Mouse (Mus musculus): Measurements from ENCODE around the gene Slc5a11. TPM values are rescaled to one million over a fixed set of nuclear protein-coding genes. Genes with fewer than 3 reads are reported as not detected.

The Slc5a11 gene
- polyA plus RNA-seq, 1 experiment from 2014 or later, result not detected

GRCm38 (mm10) chr7:123184891-123185290, 29.7 kb upstream of the Slc5a11 start:
- H3K9ac ChIP-seq (replicated peaks; ENCODE audit: low read depth), result no peak overlapping the region
- H3K4me2 ChIP-seq (replicated peaks; ENCODE audit: low read depth, low read length), result no peak overlapping the region
- no peaks in the 10 kb centered on the region for H3K27me3 ChIP-seq (replicated peaks; ENCODE audit: insufficient read depth, low read length)
- H3K4me3 ChIP-seq (ENCODE audit: low read depth, low read length), result no peak overlapping the region
- ATAC-seq (no peak), DNase-seq (ENCODE audit: low spot score) (no peak)
- no peaks in the 10 kb centered on the region for H3K4me1 ChIP-seq (ENCODE audit: insufficient read depth, low read depth, low read length)
- WGBS, result 90% methylated on average over 1 of the region's 1 CpGs
- no peak overlapping the region for H3K27ac ChIP-seq (ENCODE audit: low read length)
- no peak for TF ChIP-seq EP300 (IDR thresholded peaks at IDR 0.05)
- no peak for TF ChIP-seq CTCF (IDR thresholded peaks at IDR 0.05)
- no peaks in the 10 kb centered on the region for H3K9me3 ChIP-seq (ENCODE audit: low read length)
- peaks cover 77% of the 10 kb centered on the region for H3K36me3 ChIP-seq (ENCODE audit: insufficient read depth, low read length)

DNA sequence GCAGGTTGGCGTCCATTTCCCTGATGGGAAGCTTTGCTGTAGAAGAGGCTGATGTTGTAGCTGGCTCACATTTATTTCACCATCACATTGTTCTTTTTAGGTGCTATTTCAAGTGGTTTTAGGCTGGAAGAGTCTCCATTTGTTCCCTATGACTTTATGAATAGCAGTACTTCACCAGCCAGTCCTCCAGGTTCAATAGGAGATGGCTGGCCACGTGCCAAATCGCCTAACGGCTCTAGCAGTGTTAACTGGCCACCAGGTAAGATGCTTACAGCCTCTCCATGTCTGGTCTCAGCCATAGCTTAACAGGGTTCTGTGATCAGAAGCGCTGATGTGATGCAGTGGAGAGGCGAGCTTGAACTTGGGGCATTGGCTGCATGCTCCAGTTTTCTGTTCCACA, 28.1 kb upstream of the Slc5a11 start:
- Histone ChIP-seq H3K27ac (ENCODE audit: low read length) (no peak overlapping the region), H3K4me1 (ENCODE audit: insufficient read depth, low read depth, low read length) (no peaks in the 10 kb centered on the region), H3K4me3 (ENCODE audit: low read depth, low read length) (no peak overlapping the region), H3K36me3 (ENCODE audit: insufficient read depth, low read length) (peaks cover 77% of the 10 kb centered on the region), H3K9ac (replicated peaks; ENCODE audit: low read depth) (no peak overlapping the region), H3K9me3 (ENCODE audit: low read length) (no peaks in the 10 kb centered on the region), H3K27me3 (replicated peaks; ENCODE audit: insufficient read depth, low read length) (no peaks in the 10 kb centered on the region), H3K4me2 (replicated peaks; ENCODE audit: low read depth, low read length) (no peak overlapping the region)
- TF ChIP-seq CTCF (IDR thresholded peaks at IDR 0.05), result no peak
- no peak for TF ChIP-seq EP300 (IDR thresholded peaks at IDR 0.05)
- WGBS, result 80% methylated on average over 6 of the region's 6 CpGs
- no peak for ATAC-seq
- DNase-seq (ENCODE audit: low spot score), result no peak

DNA sequence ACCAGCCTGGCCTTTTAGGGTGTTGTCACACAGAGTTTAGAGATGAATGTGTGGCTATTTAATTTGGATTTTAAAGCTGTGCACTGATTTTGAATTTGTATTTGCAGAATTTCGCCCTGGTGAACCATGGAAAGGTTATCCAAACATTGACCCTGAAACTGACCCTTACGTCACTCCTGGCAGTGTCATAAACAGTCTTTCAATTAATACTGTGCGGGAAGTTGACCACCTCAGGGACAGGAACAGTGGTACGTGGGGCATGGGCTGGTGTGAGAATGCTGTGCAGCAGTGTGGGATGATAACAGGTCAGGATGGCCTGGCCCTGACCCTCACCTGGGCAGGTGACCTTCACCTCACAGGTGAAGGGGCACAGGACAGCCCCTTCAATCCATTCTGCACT, 27.3 kb upstream of the Slc5a11 start:
- Histone ChIP-seq H3K4me3 (ENCODE audit: low read depth, low read length) (no peak overlapping the region), H3K9ac (replicated peaks; ENCODE audit: low read depth) (no peak overlapping the region), H3K4me2 (replicated peaks; ENCODE audit: low read depth, low read length) (no peak overlapping the region), H3K4me1 (ENCODE audit: insufficient read depth, low read depth, low read length) (no peaks in the 10 kb centered on the region), H3K36me3 (ENCODE audit: insufficient read depth, low read length) (peaks cover 79% of the 10 kb centered on the region), H3K9me3 (ENCODE audit: low read length) (no peaks in the 10 kb centered on the region), H3K27me3 (replicated peaks; ENCODE audit: insufficient read depth, low read length) (no peaks in the 10 kb centered on the region), H3K27ac (ENCODE audit: low read length) (no peak overlapping the region)
- DNase-seq (ENCODE audit: low spot score) (no peak), ATAC-seq (no peak)
- 62% methylated on average over 4 of the region's 4 CpGs for WGBS
- TF ChIP-seq CTCF (IDR thresholded peaks at IDR 0.05) (no peak), EP300 (IDR thresholded peaks at IDR 0.05) (no peak)

DNA sequence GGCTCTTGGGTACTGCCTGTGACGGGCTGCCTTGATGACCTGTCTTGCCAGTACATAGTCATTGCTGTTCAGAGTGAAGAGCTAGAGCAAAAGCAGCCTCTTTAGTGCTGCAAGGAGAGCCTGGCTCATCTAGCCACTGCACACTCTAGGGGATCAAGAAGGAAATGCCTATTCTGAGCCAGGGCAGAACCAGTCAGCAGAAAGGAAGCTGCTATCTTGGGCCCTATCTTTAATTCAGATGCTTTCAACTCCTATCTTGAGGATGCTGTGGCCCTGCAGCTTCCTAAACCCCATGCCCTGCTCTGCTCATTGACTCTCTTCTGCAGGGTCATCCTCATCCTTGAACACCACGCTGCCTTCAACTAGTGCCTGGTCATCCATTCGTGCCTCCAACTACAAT, 26.1 kb upstream of the Slc5a11 start:
- 89% methylated on average over 3 of the region's 3 CpGs for WGBS
- Histone ChIP-seq H3K4me1 (ENCODE audit: insufficient read depth, low read depth, low read length) (no peaks in the 10 kb centered on the region), H3K4me3 (ENCODE audit: low read depth, low read length) (no peak overlapping the region), H3K27ac (ENCODE audit: low read length) (no peak overlapping the region), H3K27me3 (replicated peaks; ENCODE audit: insufficient read depth, low read length) (no peaks in the 10 kb centered on the region), H3K36me3 (ENCODE audit: insufficient read depth, low read length) (peaks cover 71% of the 10 kb centered on the region), H3K9ac (replicated peaks; ENCODE audit: low read depth) (no peak overlapping the region), H3K9me3 (ENCODE audit: low read length) (no peaks in the 10 kb centered on the region), H3K4me2 (replicated peaks; ENCODE audit: low read depth, low read length) (no peak overlapping the region)
- TF ChIP-seq CTCF (IDR thresholded peaks at IDR 0.05) (no peak), EP300 (IDR thresholded peaks at IDR 0.05) (no peak)
- ATAC-seq (no peak), DNase-seq (ENCODE audit: low spot score) (no peak)

DNA sequence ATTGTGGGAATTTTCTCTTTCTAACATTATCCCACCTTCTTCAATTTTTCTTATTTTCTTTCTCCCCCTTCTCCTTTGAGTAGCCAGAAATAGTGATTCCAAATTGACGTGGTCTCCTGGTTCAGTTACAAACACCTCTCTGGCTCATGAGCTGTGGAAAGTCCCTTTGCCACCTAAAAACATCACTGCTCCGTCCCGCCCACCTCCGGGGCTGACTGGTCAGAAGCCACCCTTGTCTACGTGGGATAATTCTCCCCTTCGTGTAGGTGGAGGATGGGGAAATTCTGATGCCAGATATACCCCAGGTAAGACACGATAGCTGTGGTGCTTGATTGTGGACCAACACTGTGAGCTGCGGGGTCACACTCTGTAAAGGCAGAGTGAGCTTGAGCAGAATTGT, 24.8 kb upstream of the Slc5a11 start:
- 94% methylated on average over 8 of the region's 8 CpGs for WGBS
- no peak overlapping the region for H3K27ac ChIP-seq (ENCODE audit: low read length)

GRCm38 (mm10) chr7:123191731-123192130, 22.8 kb upstream of the Slc5a11 start:
- no peaks in the 10 kb centered on the region for H3K4me1 ChIP-seq (ENCODE audit: insufficient read depth, low read depth, low read length)
- no peak for DNase-seq (ENCODE audit: low spot score)
- no peak for TF ChIP-seq EP300 (IDR thresholded peaks at IDR 0.05)
- no peak for TF ChIP-seq CTCF (IDR thresholded peaks at IDR 0.05)
- H3K9me3 ChIP-seq (ENCODE audit: low read length), result no peaks in the 10 kb centered on the region
- H3K36me3 ChIP-seq (ENCODE audit: insufficient read depth, low read length), result peaks cover 47% of the 10 kb centered on the region
- H3K27me3 ChIP-seq (replicated peaks; ENCODE audit: insufficient read depth, low read length), result no peaks in the 10 kb centered on the region
- no peak overlapping the region for H3K4me2 ChIP-seq (replicated peaks; ENCODE audit: low read depth, low read length)
- no peak overlapping the region for H3K27ac ChIP-seq (ENCODE audit: low read length)
- ATAC-seq, result no peak
- 88% methylated on average over 5 of the region's 5 CpGs for WGBS
- H3K4me3 ChIP-seq (ENCODE audit: low read depth, low read length), result no peak overlapping the region
- H3K9ac ChIP-seq (replicated peaks; ENCODE audit: low read depth), result no peak overlapping the region

More for the DNA sequence above, 24.8 kb upstream of the Slc5a11 start:
- Histone ChIP-seq H3K4me1 (ENCODE audit: insufficient read depth, low read depth, low read length) (no peaks in the 10 kb centered on the region), H3K36me3 (ENCODE audit: insufficient read depth, low read length) (peaks cover 61% of the 10 kb centered on the region), H3K4me2 (replicated peaks; ENCODE audit: low read depth, low read length) (no peak overlapping the region), H3K9me3 (ENCODE audit: low read length) (no peaks in the 10 kb centered on the region), H3K4me3 (ENCODE audit: low read depth, low read length) (no peak overlapping the region), H3K27me3 (replicated peaks; ENCODE audit: insufficient read depth, low read length) (no peaks in the 10 kb centered on the region), H3K9ac (replicated peaks; ENCODE audit: low read depth) (no peak overlapping the region)
- no peak for DNase-seq (ENCODE audit: low spot score)
- ATAC-seq, result no peak
- no peak for TF ChIP-seq EP300 (IDR thresholded peaks at IDR 0.05)

DNA sequence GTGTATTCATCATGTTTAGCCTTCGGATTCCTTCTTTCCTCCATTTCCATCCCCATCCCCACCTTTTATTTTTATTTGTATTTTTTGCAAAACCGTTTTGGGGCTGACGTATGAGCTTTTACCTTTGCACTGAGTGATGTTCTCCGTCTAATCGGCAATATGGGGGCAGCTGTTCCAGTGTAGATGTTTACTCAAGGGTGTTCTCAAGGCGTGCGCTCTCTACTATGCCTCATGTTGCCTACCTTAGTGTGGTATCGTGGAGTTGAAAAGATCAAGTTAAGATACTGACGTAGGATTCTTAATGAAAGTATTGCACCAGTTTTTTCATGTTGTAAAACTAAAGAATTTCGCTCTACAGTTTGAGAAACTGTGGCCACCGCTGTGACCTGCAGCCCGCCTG, 21.4 kb upstream of the Slc5a11 start:
- Histone ChIP-seq H3K9me3 (ENCODE audit: low read length) (no peaks in the 10 kb centered on the region), H3K27me3 (replicated peaks; ENCODE audit: insufficient read depth, low read length) (no peaks in the 10 kb centered on the region), H3K4me2 (replicated peaks; ENCODE audit: low read depth, low read length) (no peak overlapping the region), H3K4me1 (ENCODE audit: insufficient read depth, low read depth, low read length) (no peaks in the 10 kb centered on the region), H3K4me3 (ENCODE audit: low read depth, low read length) (no peak overlapping the region), H3K36me3 (ENCODE audit: insufficient read depth, low read length) (peaks cover 38% of the 10 kb centered on the region), H3K9ac (replicated peaks; ENCODE audit: low read depth) (no peak overlapping the region), H3K27ac (ENCODE audit: low read length) (no peak overlapping the region)
- DNase-seq (ENCODE audit: low spot score), result no peak
- WGBS, result 89% methylated on average over 12 of the region's 12 CpGs
- TF ChIP-seq CTCF (IDR thresholded peaks at IDR 0.05) (no peak), EP300 (IDR thresholded peaks at IDR 0.05) (no peak)
- ATAC-seq, result no peak
